Mouse (Mus musculus) heart, embryonic 11.5 days (tissue): ENCODE data around the gene Actl10. TPM values are rescaled to one million over a fixed set of nuclear protein-coding genes. Genes with fewer than 3 reads are reported as not detected.

ENCODE experiments used
- ATAC-seq: fragments of 200-750 bp; cut with Nextera tagmentation; replicated peaks from 2 replicates; pipeline ENCODE4 v1.8.0; 2017; ENCODE audit warnings: moderate library complexity; ENCODE audit not compliant: insufficient number of reproducible peaks, low FRiP score, low TSS enrichment
- H3K27ac ChIP-seq: fragments of 300-500 bp; sonication (generic); 2 replicates; pipeline ENCODE4 v1.5.1; 2014; ENCODE audit warnings: mild to moderate bottlenecking, low read depth, low read length
- H3K27me3 ChIP-seq: fragments of 300-500 bp; sonication (generic); 2 replicates; pipeline ENCODE4 v1.6.1; 2014; ENCODE audit warnings: mild to moderate bottlenecking, low read length, mixed read lengths; ENCODE audit not compliant: control insufficient read depth, insufficient read depth
- H3K36me3 ChIP-seq: fragments of 300-500 bp; sonication (generic); 2 replicates; pipeline ENCODE4 v1.6.1; 2014; ENCODE audit warnings: mild to moderate bottlenecking, low read length, moderate library complexity, mixed read lengths; ENCODE audit not compliant: control insufficient read depth, insufficient read depth
- H3K4me1 ChIP-seq: fragments of 300-500 bp; sonication (generic); 2 replicates; pipeline ENCODE4 v1.6.1; 2014; ENCODE audit warnings: low read length; ENCODE audit not compliant: control insufficient read depth, insufficient read depth
- H3K4me2 ChIP-seq: fragments of 300-500 bp; sonication (generic); 2 replicates; pipeline ENCODE4 v1.6.1; 2014; ENCODE audit warnings: mild to moderate bottlenecking, moderate library complexity
- H3K4me3 ChIP-seq: fragments of 300-500 bp; sonication (generic); 2 replicates; pipeline ENCODE4 v1.5.1; 2014; ENCODE audit warnings: low read depth, low read length
- H3K9ac ChIP-seq: fragments of 300-500 bp; sonication (generic); 2 replicates; pipeline ENCODE4 v1.6.1; 2014; ENCODE audit warnings: mild to moderate bottlenecking, low read depth, low read length, moderate library complexity
- H3K9me3 ChIP-seq: fragments of 300-500 bp; sonication (generic); replicated peaks from 2 replicates; pipeline ENCODE4 v1.6.1; 2016; ENCODE audit warnings: low read length; ENCODE audit not compliant: control insufficient read depth
- WGBS: fragments of 180-500 bp; shearing (Covaris S2); extraction: QIAGEN DNeasy Blood & Tissue Kit; methylation state at CpG from one replicate; pipeline ENCODE4 v1.1.7; 2014; ENCODE audit not compliant: insufficient replicate concordance; 5-methylcytosine and 5-hydroxymethylcytosine counted together
- polyA plus RNA-seq: library from polyadenylated mRNA; unstranded; fragments of >200 nt; fragmentation: Nextera tagmentation; extraction: Ambion mirVana; gene quantifications from 2 replicates; pipeline ENCODE4 v1.2.1, GENCODE M21; 2014

Gene Actl10
- polyA plus RNA-seq, 1 experiment from 2014 or later: not detected

DNA sequence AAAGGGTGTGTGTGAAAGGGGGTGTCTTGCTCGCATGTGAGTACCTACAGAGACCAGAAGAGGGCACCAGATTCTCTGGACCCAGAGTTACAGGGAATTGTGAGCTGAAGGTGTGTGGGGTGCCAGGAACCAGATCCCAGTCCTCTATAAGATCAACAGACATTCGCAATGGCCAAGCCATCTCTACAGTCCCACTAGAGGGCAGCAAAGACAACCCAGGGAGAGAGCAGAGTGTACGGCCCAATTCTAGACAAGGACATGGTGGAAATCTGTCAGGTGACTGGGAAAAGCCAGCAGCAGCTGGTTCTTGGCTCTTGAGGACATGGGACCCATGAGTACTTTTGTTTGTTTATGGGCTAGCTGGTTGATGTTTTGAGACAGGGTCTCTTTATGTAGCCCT, 41.4 kb downstream of the Actl10 start:
- H3K27me3 ChIP-seq: no peaks in the 10 kb centered on the region
- no peaks in the 10 kb centered on the region for H3K4me1 ChIP-seq
- H3K9me3 ChIP-seq: 0 out of 2 replicates have a peak, but pooled peaks cover 3% of the 10 kb centered on the region
- no peak for ATAC-seq
- no peak overlapping the region for H3K4me2 ChIP-seq
- H3K4me3 ChIP-seq: no peak overlapping the region
- H3K27ac ChIP-seq: no peak overlapping the region
- H3K36me3 ChIP-seq: no peaks in the 10 kb centered on the region
- WGBS: 61% methylated on average over 3 of the region's 3 CpGs
- H3K9ac ChIP-seq: no peak overlapping the region

DNA sequence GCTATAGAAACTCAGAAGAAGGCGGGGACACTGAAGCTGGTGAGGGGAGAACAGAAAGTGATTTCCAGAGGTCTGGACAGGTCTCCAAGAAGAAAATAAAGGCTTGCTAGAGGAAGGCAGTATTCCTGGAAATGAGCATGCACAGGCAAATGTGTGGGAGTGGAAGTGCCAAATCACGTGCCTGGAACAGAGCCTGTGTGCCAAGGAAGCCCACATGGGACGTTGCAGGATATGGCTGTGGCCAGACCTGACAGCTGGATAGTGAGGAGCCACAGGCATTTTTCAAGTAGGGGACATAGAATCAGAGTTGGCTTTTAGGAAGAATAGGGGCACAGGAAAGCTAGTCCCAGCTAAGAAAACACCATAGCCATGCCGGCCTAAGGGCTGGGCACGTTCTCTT, 44.2 kb downstream of the Actl10 start:
- WGBS: 74% methylated on average over 5 of the region's 5 CpGs
- Histone ChIP-seq H3K4me1 (no peaks in the 10 kb centered on the region), H3K4me3 (no peak overlapping the region), H3K36me3 (no peaks in the 10 kb centered on the region), H3K27me3 (no peaks in the 10 kb centered on the region), H3K9ac (no peak overlapping the region), H3K27ac (no peak overlapping the region), H3K9me3 (0 out of 2 replicates have a peak, but pooled peaks cover 3% of the 10 kb centered on the region), H3K4me2 (no peak overlapping the region)
- no peak for ATAC-seq

DNA sequence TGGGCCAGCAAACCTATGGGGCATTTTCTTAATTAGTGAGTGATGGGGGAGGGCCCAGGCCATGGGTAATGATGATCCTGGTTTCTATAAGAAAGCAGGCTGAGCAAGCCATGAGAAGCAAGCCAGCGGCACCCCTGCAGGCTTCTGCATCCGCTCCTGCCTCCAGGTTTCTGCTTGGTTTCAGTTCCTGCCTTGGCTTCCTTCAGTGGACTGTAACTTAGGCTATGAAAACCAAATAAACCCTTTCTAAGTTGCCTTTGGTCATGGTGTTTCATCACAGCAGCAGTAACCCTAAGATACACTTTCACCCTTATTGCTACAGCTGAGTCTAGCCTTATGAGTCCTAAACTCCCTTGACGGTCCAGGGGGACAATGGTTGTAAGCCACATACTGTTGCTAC, 45.8 kb downstream of the Actl10 start:
- Histone ChIP-seq H3K27ac (no peak overlapping the region), H3K4me1 (no peaks in the 10 kb centered on the region), H3K36me3 (no peaks in the 10 kb centered on the region), H3K4me2 (no peak overlapping the region), H3K9me3 (0 out of 2 replicates have a peak, but pooled peaks cover 3% of the 10 kb centered on the region), H3K27me3 (no peaks in the 10 kb centered on the region), H3K4me3 (no peak overlapping the region), H3K9ac (no peak overlapping the region)
- WGBS: 82% methylated on average over 3 of the region's 3 CpGs
- ATAC-seq: no peak

DNA sequence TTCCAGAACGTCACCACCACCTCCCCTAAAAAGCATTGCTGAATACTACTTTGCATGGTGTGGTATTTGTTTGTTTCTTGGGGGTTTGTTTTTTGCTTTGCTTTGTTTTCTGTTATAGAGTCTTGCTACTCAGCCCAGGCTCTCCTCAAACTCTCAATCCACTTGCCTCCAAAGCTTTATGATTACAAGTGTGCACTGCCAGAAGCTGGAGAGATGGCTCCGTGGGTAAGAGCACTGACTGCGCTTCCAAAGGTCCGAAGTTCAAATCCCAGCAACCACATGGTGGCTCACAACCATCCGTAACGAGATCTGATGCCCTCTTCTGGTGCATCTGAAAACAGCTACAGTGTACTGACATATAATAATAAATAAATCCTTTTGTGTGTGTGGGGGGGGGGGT, 49.0 kb downstream of the Actl10 start:
- 67% methylated on average over 6 of the region's 6 CpGs for WGBS
- Histone ChIP-seq H3K4me1 (no peaks in the 10 kb centered on the region), H3K9ac (no peak overlapping the region), H3K4me2 (no peak overlapping the region), H3K9me3 (no peaks in the 10 kb centered on the region), H3K27ac (no peak overlapping the region), H3K36me3 (no peaks in the 10 kb centered on the region), H3K27me3 (no peaks in the 10 kb centered on the region), H3K4me3 (no peak overlapping the region)
- no peak for ATAC-seq

DNA sequence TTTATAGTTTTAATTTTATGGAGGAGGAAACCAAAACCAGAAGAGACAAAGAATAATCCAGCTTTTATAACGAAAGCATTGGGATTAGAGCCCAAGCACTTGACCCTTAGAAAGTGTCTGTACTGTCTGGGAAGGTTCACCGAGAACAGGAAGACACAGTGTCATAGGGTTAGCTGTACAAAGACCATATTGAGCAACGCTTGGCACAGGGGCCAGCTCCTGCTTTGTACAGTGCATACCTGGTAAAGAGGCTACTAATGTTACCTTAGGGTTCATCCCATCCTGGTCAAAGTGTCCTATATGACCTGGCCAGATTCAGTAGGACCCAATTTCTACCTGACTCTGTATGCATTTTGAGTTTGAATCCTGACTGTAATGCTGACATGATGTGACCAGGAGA, 49.7 kb downstream of the Actl10 start:
- Histone ChIP-seq H3K4me1 (no peaks in the 10 kb centered on the region), H3K9ac (no peak overlapping the region), H3K27me3 (no peaks in the 10 kb centered on the region), H3K36me3 (no peaks in the 10 kb centered on the region), H3K9me3 (no peaks in the 10 kb centered on the region), H3K4me2 (no peak overlapping the region), H3K27ac (no peak overlapping the region), H3K4me3 (no peak overlapping the region)
- 78% methylated on average over 3 of the region's 3 CpGs for WGBS
- ATAC-seq: no peak

Other genes starting within 250 kb of the Actl10 start
- not detected in 2 replicates for gene Bpifb9b, start 244.5 kb upstream of the Actl10 start, polyA plus RNA-seq
- gene Cdk5rap1, start 178.8 kb upstream of the Actl10 start, polyA plus RNA-seq: 14.1 and 18.3 TPM in 2 replicates
- 14.6 and 22.2 TPM in 2 replicates for gene Snta1, start 143.7 kb upstream of the Actl10 start, polyA plus RNA-seq
- gene Cbfa2t2, start 115.3 kb upstream of the Actl10 start, polyA plus RNA-seq: 31.2 and 34.0 TPM in 2 replicates
- gene 1700003F12Rik, start 4.7 kb upstream of the Actl10 start, polyA plus RNA-seq: 0.89 and 1.4 TPM in 2 replicates
- 1.2 and 1.4 TPM in 2 replicates for gene Necab3, start 7.1 kb downstream of the Actl10 start, polyA plus RNA-seq
- gene E2f1, start 18.1 kb downstream of the Actl10 start, polyA plus RNA-seq: 6.5 and 7.8 TPM in 2 replicates
- gene Pxmp4, start 51.9 kb downstream of the Actl10 start, polyA plus RNA-seq: 21.4 and 23.5 TPM in 2 replicates
- 0.77 and 0.93 TPM in 2 replicates for gene Zfp341, start 61.5 kb downstream of the Actl10 start, polyA plus RNA-seq
- 0.72 TPM in 1 of 2 replicates, not detected in the other for gene 4930519P11Rik, start 61.7 kb downstream of the Actl10 start, polyA plus RNA-seq
- gene Chmp4b, start 99.9 kb downstream of the Actl10 start, polyA plus RNA-seq: 10.1 and 12.5 TPM in 2 replicates
- gene Gm14214, start 218.3 kb downstream of the Actl10 start, polyA plus RNA-seq: not detected in 2 replicates
- gene Raly, start 239.3 kb downstream of the Actl10 start, polyA plus RNA-seq: 42.9 and 63.5 TPM in 2 replicates
- 0.34 and 0.49 TPM in 2 replicates for gene a, start 239.6 kb downstream of the Actl10 start, polyA plus RNA-seq